Mouse (Mus musculus): ENCODE measurements around the gene Tecpr1. TPM values are rescaled to one million over a fixed set of nuclear protein-coding genes. Genes with fewer than 3 reads are reported as not detected.

Gene Tecpr1
- polyA plus RNA-seq, 1 experiment from 2014 or later: 46.3 TPM

DNA sequence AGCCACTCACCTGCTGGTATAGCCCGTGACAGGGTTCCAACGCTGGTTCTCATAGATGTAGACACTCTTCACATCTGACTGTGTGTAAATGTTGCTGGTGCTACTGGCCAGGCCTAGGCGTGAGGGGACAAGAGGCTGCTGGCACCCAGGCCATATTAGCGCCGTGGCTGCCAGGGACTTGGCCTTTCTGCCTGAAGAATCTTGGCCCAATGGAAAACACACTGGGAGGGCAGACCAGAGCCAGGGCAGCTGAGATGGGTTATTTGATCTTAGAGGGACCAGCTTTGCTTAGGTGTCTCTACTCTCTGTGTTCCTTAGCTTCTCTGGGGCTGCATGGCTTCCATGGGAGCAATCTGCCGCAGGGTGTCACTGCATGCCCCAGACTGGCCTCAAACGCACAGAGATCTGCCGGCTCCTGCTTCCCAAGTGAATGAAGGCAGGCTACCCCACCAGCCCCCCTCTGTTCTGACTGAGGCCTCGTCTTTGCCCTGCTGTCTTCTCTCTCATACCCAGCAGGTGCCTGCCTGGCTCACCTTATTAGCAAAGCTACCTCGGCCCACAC lies 19.9 kb downstream of the Tecpr1 start:
- Histone ChIP-seq H3K27ac (replicated peaks) (no peak overlapping the region), H3K4me2 (replicated peaks) (no peak overlapping the region), H3K4me3 (no peak overlapping the region), H3K36me3 (peaks cover 63% of the 10 kb centered on the region), H3K4me1 (no peaks in the 10 kb centered on the region), H3K9me3 (no peaks in the 10 kb centered on the region), H3K27me3 (no peaks in the 10 kb centered on the region), H3K9ac (replicated peaks) (no peak overlapping the region)
- WGBS: 89% methylated on average over 10 of the region's 10 CpGs
- no peak for ATAC-seq (replicated peaks)

GRCm38 (mm10) chr5:144202430-144202829 lies 21.0 kb downstream of the Tecpr1 start:
- Histone ChIP-seq H3K27me3 (no peaks in the 10 kb centered on the region), H3K36me3 (peaks cover 66% of the 10 kb centered on the region), H3K9ac (replicated peaks) (no peak overlapping the region), H3K27ac (replicated peaks) (no peak overlapping the region), H3K4me1 (no peaks in the 10 kb centered on the region), H3K4me3 (no peak overlapping the region), H3K9me3 (no peaks in the 10 kb centered on the region), H3K4me2 (replicated peaks) (no peak overlapping the region)
- WGBS: 97% methylated on average over 6 of the region's 6 CpGs
- ATAC-seq (replicated peaks): no peak

- no peak for ATAC-seq (replicated peaks)
- H3K27me3 ChIP-seq: no peaks in the 10 kb centered on the region
- H3K9ac ChIP-seq (replicated peaks): no peak overlapping the region
- H3K9me3 ChIP-seq: no peaks in the 10 kb centered on the region
- H3K4me2 ChIP-seq (replicated peaks): no peak overlapping the region
- H3K27ac ChIP-seq (replicated peaks): no peak overlapping the region
- no peak overlapping the region for H3K4me3 ChIP-seq
- 79% methylated on average over 11 of the region's 11 CpGs for WGBS
- no peaks in the 10 kb centered on the region for H3K4me1 ChIP-seq
- H3K36me3 ChIP-seq: peaks cover 49% of the 10 kb centered on the region
Measured at GRCm38 (mm10) chr5:144200616-144201015, 22.8 kb downstream of the Tecpr1 start.

DNA sequence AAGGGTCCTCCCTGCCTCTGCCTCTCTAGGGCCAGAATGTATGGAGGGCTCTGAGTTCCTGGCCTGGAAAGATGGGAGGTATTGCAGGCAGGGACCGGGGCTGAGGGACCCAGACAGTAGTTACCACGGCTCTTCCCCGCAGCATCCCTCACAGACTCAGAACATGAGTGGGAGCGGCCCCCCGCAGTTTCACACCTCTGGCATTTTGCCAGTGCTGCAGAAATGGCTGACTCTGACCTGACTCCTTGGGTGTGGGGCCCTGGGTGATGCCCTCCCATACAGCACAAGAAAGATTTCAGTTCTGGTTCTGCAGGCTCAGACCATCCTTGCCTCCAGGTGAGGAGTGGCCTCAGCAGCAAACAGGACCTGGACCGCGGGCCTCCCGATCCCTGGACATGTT lies 27.8 kb downstream of the Tecpr1 start:
- no peak for ATAC-seq (replicated peaks)
- Histone ChIP-seq H3K9me3 (no peaks in the 10 kb centered on the region), H3K36me3 (peaks cover 9% of the 10 kb centered on the region; the same call in 1 of the 2 replicates)

GRCm38 (mm10) chr5:144194416-144194815 lies 29.0 kb downstream of the Tecpr1 start:
- 89% methylated on average over 7 of the region's 7 CpGs for WGBS

More for the DNA sequence above, 27.8 kb downstream of the Tecpr1 start:
- H3K4me2 ChIP-seq (replicated peaks): no peak overlapping the region
- H3K27me3 ChIP-seq: no peaks in the 10 kb centered on the region
- H3K4me3 ChIP-seq: no peak overlapping the region
- WGBS: 81% methylated on average over 8 of the region's 8 CpGs
- H3K27ac ChIP-seq (replicated peaks): no peak overlapping the region
- H3K9ac ChIP-seq (replicated peaks): no peak overlapping the region
- no peaks in the 10 kb centered on the region for H3K4me1 ChIP-seq

GRCm38 (mm10) chr5:144192673-144193072 lies 30.7 kb downstream of the Tecpr1 start:
- H3K9ac ChIP-seq (replicated peaks): no peak overlapping the region
- H3K27ac ChIP-seq (replicated peaks): no peak overlapping the region
- peaks cover 10% of the 10 kb centered on the region for H3K4me1 ChIP-seq
- no peaks in the 10 kb centered on the region; the same call in 1 of the 2 replicates for H3K36me3 ChIP-seq
- no peaks in the 10 kb centered on the region for H3K27me3 ChIP-seq
- H3K9me3 ChIP-seq: no peaks in the 10 kb centered on the region
- WGBS: 89% methylated on average over 6 of the region's 6 CpGs
- H3K4me3 ChIP-seq: no peak overlapping the region
- no peak overlapping the region for H3K4me2 ChIP-seq (replicated peaks)
- ATAC-seq (replicated peaks): no peak

More at GRCm38 (mm10) chr5:144194416-144194815, 29.0 kb downstream of the Tecpr1 start:
- Histone ChIP-seq H3K4me1 (peaks cover 10% of the 10 kb centered on the region), H3K9ac (replicated peaks) (no peak overlapping the region), H3K4me2 (replicated peaks) (no peak overlapping the region), H3K36me3 (peaks cover 5% of the 10 kb centered on the region; the same call in 1 of the 2 replicates), H3K9me3 (no peaks in the 10 kb centered on the region), H3K27me3 (no peaks in the 10 kb centered on the region), H3K4me3 (no peak overlapping the region), H3K27ac (replicated peaks) (no peak overlapping the region)
- ATAC-seq (replicated peaks): no peak

DNA sequence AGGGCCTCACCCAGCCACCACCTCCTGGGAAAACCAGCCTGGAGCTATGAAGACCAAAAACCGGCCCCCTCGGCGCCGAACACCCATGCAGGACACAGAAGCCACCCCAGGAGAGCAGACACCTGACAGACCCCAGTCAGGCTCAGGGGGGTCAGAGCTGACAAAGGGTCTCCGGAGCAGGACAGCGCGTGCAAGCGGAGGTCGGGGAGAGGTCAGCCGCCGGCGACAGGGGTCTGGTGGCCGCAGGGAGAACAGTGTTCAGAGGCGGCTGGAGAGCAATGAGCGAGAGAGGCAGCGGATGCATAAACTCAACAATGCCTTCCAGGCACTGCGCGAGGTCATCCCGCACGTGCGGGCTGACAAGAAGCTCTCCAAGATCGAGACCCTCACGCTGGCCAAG lies 32.4 kb downstream of the Tecpr1 start:
- Histone ChIP-seq H3K27ac (replicated peaks) (no peak overlapping the region), H3K4me1 (peaks cover 10% of the 10 kb centered on the region), H3K9ac (replicated peaks) (no peak overlapping the region), H3K9me3 (no peaks in the 10 kb centered on the region), H3K27me3 (no peaks in the 10 kb centered on the region), H3K4me3 (no peak overlapping the region), H3K4me2 (replicated peaks) (no peak overlapping the region), H3K36me3 (no peaks in the 10 kb centered on the region; the same call in 1 of the 2 replicates)
- 49% methylated on average over 23 of the region's 23 CpGs for WGBS
- no peak for ATAC-seq (replicated peaks)

- H3K36me3 ChIP-seq: peaks cover 6% of the 10 kb centered on the region
- peak within 1 kb of the TSS; percentile 40 for H3K4me2 ChIP-seq (replicated peaks)
- peak within 1 kb of the TSS; percentile 20 for H3K4me3 ChIP-seq
- H3K9me3 ChIP-seq: no peaks in the 10 kb centered on the region
- peak; percentile 24 for ATAC-seq (replicated peaks)
- 5% methylated on average over 17 of the region's 26 CpGs for WGBS
- H3K4me1 ChIP-seq: peaks cover 10% of the 10 kb centered on the region
- no peak within 1 kb of the TSS for H3K9ac ChIP-seq (replicated peaks)
- no peaks in the 10 kb centered on the region for H3K27me3 ChIP-seq
- no peak within 1 kb of the TSS for H3K27ac ChIP-seq (replicated peaks)
Measured at GRCm38 (mm10) chr5:144189950-144190583, 33.3 kb downstream of the Tecpr1 start, which contains the start of gene Bhlha15. Bhlha15 (plus strand) TSS chr5:144190286.

DNA sequence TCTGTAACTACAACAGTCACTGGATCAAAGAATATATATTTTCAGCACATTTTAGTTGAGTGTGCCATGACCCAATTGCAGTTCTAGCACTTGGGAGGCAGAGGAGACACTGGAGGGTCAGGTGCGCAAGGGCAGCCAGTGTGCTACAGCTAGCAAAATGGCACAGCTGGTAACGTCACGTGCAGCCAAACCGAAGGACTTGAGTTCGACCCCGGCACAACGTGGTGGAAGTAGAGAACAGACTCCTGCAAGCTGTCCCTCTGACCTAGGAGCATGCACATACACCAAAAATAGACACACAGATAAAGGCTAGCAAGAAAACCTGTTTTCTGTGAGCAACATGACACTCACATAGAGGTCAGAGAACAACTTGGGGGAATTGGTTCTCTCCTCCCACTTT lies 34.1 kb downstream of the Tecpr1 start:
- H3K9ac ChIP-seq (replicated peaks): no peak overlapping the region

GRCm38 (mm10) chr5:144188422-144188821 lies 35.0 kb downstream of the Tecpr1 start:
- ATAC-seq (replicated peaks): no peak
- Histone ChIP-seq H3K27me3 (no peaks in the 10 kb centered on the region), H3K9ac (replicated peaks) (no peak overlapping the region), H3K9me3 (no peaks in the 10 kb centered on the region), H3K4me2 (replicated peaks) (no peak overlapping the region), H3K4me3 (no peak overlapping the region), H3K27ac (replicated peaks) (no peak overlapping the region), H3K36me3 (peaks cover 14% of the 10 kb centered on the region), H3K4me1 (peaks cover 10% of the 10 kb centered on the region)
- WGBS: 89% methylated on average over 6 of the region's 6 CpGs

More for the DNA sequence above, 34.1 kb downstream of the Tecpr1 start:
- no peaks in the 10 kb centered on the region for H3K27me3 ChIP-seq
- no peak overlapping the region for H3K27ac ChIP-seq (replicated peaks)
- ATAC-seq (replicated peaks): no peak
- peaks cover 10% of the 10 kb centered on the region for H3K4me1 ChIP-seq
- H3K4me2 ChIP-seq (replicated peaks): no peak overlapping the region
- no peaks in the 10 kb centered on the region for H3K9me3 ChIP-seq
- H3K36me3 ChIP-seq: peaks cover 13% of the 10 kb centered on the region
- WGBS: 79% methylated on average over 7 of the region's 7 CpGs
- no peak overlapping the region for H3K4me3 ChIP-seq

- no peak for ATAC-seq (replicated peaks)
- WGBS: 93% methylated on average over 21 of the region's 21 CpGs
- peaks cover 15% of the 10 kb centered on the region for H3K36me3 ChIP-seq
- H3K4me3 ChIP-seq: no peak overlapping the region
- H3K27ac ChIP-seq (replicated peaks): no peak overlapping the region
- H3K4me1 ChIP-seq: no peaks in the 10 kb centered on the region
- H3K27me3 ChIP-seq: no peaks in the 10 kb centered on the region
- H3K9me3 ChIP-seq: no peaks in the 10 kb centered on the region
- H3K4me2 ChIP-seq (replicated peaks): no peak overlapping the region
- H3K9ac ChIP-seq (replicated peaks): no peak overlapping the region
Measured at GRCm38 (mm10) chr5:144184350-144185045, 38.9 kb downstream of the Tecpr1 start.

- 82% methylated on average over 7 of the region's 7 CpGs for WGBS
- Histone ChIP-seq H3K9ac (replicated peaks) (no peak overlapping the region), H3K4me2 (replicated peaks) (no peak overlapping the region), H3K9me3 (no peaks in the 10 kb centered on the region), H3K27ac (replicated peaks) (no peak overlapping the region), H3K4me1 (no peaks in the 10 kb centered on the region), H3K27me3 (no peaks in the 10 kb centered on the region), H3K36me3 (peaks cover 16% of the 10 kb centered on the region), H3K4me3 (no peak overlapping the region)
- ATAC-seq (replicated peaks): no peak
Measured at GRCm38 (mm10) chr5:144183647-144184335, 39.6 kb downstream of the Tecpr1 start.

Data from forebrain, embryonic 15.5 days (tissue).